Mouse (Mus musculus): Measurements from ENCODE around the gene Hdac5.

Gene Hdac5

DNA sequence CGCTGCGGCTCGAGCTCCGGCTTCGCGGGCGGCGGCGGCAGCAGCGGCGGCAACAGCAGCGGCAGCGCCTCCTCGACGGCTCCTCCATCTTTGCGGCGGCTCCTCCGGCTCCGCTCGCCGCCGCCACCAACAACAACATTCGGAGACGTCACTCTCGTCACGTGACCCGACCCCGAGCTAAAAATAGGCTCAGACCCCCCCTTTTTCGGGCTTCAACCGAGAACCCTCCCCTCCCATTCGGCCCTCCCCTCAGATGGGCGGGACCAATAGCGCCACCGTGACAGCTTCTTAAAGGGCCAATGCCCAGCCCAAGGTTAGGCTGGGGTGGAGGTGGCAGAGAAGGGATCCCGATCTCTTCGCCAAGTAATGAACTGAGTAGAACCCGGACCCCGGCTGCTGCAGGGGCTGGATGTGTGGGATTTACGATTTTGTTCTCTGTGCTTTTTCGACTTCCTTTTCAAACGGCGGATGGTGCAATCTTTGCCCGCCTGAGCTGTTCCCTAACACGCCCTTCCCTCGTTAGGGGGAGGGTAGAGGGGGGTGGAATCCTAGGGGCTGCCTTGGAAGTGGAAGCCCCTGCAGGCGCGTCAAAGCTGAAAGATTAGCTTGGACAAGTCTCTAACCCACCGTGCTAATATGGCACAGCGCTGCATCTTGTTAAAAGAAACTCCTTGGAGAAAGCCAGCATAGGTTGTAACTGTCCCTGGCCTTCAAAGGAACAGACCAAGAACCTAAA, at the start of gene Hdac5:
Gene Hdac5 (minus strand): TSS at position 161 of the 736 bp plus-strand sequence.
- DNase-seq: peak; percentile 98

GRCm38 (mm10) chr11:102279595-102279994, 49.6 kb upstream of the Hdac5 start:
- no peak for DNase-seq

- no peak for DNase-seq
Measured at GRCm38 (mm10) chr11:102277754-102278153, 47.8 kb upstream of the Hdac5 start.

DNA sequence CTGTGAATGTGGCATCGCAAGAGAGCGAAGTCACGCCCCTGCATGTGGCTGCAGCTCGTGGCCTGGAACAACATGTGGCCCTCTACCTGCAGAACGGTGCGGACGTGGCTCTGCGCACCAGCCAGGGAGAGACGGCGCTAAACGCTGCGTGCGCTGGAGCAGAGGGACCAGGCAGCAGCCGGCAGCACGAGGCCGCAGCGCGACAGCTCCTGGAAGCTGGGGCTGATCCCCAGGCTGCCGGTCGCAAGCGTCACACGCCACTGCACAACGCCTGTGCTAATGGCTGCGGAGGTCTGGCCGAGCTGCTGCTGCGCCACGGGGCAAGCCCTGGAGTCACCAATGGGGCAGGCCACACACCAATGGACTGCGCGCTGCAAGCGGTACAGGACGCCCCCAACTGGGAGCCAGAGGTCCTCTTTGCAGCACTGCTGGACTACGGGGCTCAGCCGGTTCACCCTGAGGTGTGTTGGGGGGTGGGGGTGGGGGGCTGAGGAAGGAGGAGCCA, 46.5 kb upstream of the Hdac5 start:
- no peak for DNase-seq

DNA sequence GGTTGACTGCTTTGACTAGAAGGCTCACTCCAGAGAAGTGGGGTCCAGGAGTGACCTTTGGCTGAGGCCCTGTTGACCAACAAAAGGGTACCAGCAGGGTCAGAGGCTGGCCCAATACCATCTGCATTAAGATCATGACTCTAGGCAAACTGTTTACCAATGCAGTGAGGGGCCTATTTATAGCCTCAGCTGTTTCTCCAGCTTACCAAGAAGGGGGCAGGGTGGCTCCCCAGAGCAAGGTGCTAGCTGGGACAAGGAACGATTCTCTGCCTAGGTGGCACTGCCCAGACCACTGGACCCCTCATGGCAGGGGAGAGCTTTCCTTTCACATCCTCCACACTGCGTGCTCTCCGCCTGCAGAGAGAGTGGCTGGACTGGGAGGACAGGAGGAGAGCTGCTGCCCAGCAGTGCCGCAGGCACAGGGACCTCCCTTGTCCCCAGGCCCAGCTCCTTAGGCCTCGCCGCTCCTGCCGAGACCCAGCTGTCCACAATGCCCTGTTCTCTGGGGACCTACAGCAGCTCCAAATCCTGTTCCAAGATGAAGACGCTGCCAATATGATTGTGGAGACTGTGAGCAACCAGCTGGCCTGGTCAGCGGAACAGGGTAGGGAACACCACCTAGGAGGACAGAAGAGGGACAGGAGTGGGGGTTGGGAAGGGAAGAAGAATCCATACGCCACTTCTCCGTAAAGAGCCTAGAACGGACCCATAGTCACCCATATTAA, 38.7 kb upstream of the Hdac5 start, which contains the start of gene Asb16:
Gene Asb16 (plus strand): TSS at position 224 of the 725 bp plus-strand sequence.
- no peak for DNase-seq

GRCm38 (mm10) chr11:102267480-102267879, 37.5 kb upstream of the Hdac5 start:
- peak; percentile 53 for DNase-seq

- DNase-seq: no peak
Measured at GRCm38 (mm10) chr11:102266631-102267355, 36.8 kb upstream of the Hdac5 start.

- DNase-seq: no peak
Measured at GRCm38 (mm10) chr11:102265816-102266215, 35.9 kb upstream of the Hdac5 start.

- DNase-seq: peak; percentile 37
Measured at GRCm38 (mm10) chr11:102263211-102263610, 33.2 kb upstream of the Hdac5 start.

DNA sequence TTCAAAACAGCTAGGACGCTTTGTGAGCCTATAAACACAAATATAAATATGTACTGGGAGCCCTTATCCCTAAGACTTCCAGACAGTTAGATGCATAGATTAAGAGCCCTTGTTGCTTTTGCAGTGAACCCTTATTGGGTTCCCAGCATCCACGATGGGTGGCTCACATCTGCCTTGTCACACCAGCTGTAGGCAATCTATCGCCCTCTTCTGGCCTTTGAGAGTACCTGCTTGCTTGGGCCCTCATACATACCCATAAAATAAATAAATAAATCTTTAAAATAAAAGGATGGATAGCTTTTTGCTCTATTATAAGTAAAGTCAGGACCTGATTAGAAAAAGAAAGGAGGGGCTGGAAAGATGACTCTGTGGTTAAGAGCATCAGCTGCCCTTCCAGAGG, 28.6 kb upstream of the Hdac5 start:
- DNase-seq: no peak

DNA sequence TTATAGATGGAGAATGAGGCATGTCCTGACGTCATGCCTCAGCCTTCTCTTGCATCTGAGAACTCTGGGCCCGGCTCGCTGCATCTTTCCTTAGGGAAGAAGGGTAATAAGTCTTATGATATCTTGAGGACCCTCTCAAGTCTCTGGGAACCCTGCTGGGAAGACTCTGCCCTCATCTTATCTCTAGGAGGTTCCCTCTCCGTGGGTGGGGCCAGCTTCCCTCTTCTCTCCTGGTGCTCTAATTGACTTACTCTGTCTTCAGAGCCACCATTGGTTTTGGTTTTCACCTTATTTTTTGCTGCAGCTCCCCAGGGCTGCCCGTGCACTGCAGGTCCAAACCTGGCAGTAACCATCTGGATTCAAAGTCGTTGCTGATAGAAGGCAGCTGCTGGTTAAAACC, 28.1 kb upstream of the Hdac5 start:
- no peak for DNase-seq

DNA sequence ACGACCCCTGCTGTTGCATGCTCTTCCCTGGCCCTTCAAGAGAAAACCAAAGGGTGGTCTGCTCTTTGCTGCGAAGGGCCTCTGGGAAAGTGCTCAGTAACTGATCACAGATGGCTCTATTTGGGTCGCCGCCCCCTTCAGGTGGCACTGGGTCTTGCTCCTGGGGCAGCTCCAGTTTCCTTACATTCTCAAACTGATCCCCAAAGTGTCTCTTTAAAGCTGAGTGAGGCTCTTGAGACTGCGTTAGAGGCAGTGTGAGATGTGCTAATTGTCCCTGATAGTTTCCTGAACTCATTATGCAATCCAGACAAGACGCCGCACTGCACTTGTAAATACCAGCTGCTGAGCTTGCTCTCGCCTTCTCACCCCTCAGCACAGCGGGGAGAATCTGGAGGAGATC, 27.5 kb upstream of the Hdac5 start:
- no peak for DNase-seq

- no peak for DNase-seq
Measured at GRCm38 (mm10) chr11:102249351-102250090, 19.6 kb upstream of the Hdac5 start.

DNA sequence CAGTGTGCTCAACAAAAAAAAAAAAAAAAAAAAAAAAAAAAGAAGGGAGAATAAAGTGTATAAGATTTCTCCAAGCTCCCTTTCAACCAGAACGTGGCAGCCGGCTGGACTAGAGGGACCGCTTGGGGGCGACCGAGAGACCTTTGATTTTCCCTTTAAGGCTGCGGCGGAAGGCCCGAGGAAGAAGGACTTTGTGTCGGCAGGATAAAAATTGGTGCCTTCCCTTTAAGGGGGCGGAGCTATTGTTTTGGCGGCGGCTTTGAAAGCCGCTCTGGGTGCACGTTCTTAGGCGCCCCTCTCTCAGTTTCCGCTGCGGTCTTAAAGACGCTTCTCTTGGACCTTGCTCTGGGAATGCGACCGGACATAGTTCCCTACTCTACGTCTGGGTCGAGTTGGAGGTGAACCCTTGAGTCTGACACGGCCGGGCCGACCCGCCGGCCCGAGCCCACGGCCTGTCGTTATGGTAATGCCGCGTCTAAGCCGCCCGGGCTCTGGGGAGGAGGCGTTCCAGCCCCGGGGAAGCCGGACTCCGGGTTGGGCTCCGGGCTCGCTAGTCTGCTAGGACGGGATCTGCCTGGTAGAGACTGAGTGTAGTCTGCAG, 18.8 kb upstream of the Hdac5 start, which contains the start of gene BC030867:
Gene BC030867 (plus strand): TSS at position 253 of the 601 bp plus-strand sequence.
- peak; percentile 82 for DNase-seq

DNA sequence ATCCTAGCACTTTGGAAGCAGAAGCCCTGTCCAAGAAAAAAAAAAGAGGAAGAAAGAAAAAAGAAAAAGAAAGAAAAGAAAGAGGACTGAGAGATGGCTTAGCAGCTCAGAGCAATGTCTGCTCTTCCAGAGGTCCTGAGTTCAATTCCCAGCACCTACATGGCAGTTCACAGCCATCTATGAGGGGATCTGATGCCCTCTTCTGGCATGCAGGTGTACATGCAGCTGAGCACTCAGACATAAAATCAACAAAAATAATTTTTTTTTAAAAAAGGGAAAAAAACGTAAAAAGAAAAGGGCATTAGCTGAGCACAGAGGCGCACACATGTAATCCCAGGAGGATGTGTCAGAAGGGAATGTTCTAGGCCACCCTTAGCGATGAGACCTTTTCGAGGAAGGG, 16.9 kb upstream of the Hdac5 start:
- DNase-seq: no peak

DNA sequence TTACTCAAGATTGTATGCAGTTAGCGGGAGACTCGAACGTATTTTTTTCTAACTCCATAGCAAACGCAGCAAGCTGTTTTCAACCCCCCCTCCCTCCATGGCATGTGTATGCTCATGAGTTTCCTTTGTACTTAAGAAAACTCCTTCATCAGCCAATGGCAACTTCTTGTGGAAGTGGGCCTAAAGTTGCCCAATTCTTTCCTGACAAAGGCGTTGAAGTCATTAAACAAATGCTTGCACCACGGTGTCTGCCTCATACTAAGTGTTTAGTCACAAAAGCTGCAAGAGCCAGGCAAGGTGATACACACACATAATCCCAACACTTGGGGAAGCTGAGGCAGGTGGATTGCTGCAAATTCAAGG, 16.3 kb upstream of the Hdac5 start:
- no peak for DNase-seq

GRCm38 (mm10) chr11:102245581-102246272, 15.8 kb upstream of the Hdac5 start:
- no peak for DNase-seq

DNA sequence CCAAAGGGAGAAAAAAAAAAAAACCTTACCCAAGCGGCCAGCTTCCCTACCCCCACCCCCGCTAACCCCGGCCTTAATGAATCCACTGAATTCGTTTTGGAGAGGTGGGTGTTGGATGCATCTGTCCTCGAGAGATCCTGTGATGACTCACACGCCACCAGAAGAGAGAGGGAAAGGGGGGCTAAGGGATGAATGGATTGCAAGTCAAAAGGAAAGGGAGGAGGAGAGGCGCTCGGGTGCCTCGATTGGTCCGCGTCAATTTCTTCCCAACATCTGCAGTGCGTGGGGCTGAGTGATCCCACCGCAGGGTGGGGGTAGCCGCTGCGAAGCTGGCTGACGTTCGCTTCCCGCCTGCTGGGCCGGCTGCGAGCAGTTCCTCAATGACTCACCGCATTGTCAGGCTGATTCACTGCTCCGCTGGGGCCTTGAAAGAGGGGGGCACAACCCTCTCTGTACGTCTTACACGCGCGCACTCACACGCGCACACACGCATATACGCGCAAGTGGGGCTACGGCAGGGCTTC, 15.0 kb upstream of the Hdac5 start:
- DNase-seq: no peak

DNA sequence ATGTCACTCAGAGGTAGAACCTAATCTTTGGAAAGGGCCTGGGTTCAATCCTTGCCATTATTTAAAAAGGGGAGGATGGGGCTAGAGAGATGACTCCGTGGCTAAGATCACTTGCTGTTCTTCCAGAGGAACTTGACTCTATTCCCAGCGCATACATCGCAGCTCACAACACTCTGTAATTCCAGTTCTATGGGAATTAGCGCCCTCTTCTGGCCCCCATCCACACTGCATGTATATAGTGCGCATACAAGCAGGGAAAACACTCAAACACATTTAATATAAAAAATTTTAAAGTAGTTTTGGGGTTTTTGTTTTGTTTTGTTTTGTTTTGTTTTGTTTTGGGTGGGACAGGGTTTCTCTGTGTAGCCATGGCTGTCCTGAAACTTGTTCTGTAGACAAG, 11.9 kb upstream of the Hdac5 start:
- DNase-seq: no peak

GRCm38 (mm10) chr11:102241246-102241645, 11.3 kb upstream of the Hdac5 start:
- DNase-seq: peak; percentile 55

- DNase-seq: no peak
Measured at GRCm38 (mm10) chr11:102240636-102241035, 10.7 kb upstream of the Hdac5 start.
